Mouse (Mus musculus) ES-E14 (cell line): ENCODE results near the gene Btn2a2. TPM values are rescaled to one million over a fixed set of nuclear protein-coding genes. Genes with fewer than 3 reads are reported as not detected.

Source experiments
- DNase-seq: peaks from one replicate; pipeline ENCODE4 v3.0.0-alpha.2; 2013; ENCODE audit warnings: low read depth, low spot score
- H3K27ac ChIP-seq: 2 replicates; pipeline ENCODE4 v1.5.1; 2012; ENCODE audit warnings: low read depth, mild to moderate bottlenecking, low read length, moderate library complexity, mixed read lengths; ENCODE audit not compliant: poor library complexity, insufficient read depth, severe bottlenecking
- H3K36me3 ChIP-seq: 2 replicates; pipeline ENCODE4 v1.6.1; 2012; ENCODE audit warnings: mild to moderate bottlenecking, low read length, moderate library complexity, mixed read lengths; ENCODE audit not compliant: control insufficient read depth, poor library complexity, insufficient read depth, severe bottlenecking
- H3K4me1 ChIP-seq, 2 experiments: fragments of 150-350 bp in 1 of 2; sonication (generic) in 1 of 2; 2 replicates each; pipeline ENCODE4 v1.6.1; 2012; ENCODE audit warnings: low read length in 2 of 2, mild to moderate bottlenecking in 1 of 2, mixed read lengths in 1 of 2; ENCODE audit not compliant: control insufficient read depth in 2 of 2, insufficient read depth in 2 of 2, poor library complexity in 1 of 2
- H3K4me3 ChIP-seq, 2 experiments: fragments of 150-350 bp in 1 of 2; sonication (generic) in 1 of 2; 2 replicates each; pipeline ENCODE4 v1.5.1; 2012; ENCODE audit warnings: low read length in 2 of 2, low read depth in 1 of 2, mild to moderate bottlenecking in 1 of 2, mixed read lengths in 1 of 2; ENCODE audit not compliant: insufficient read depth in 1 of 2, poor library complexity in 1 of 2, severe bottlenecking in 1 of 2
- H3K9ac ChIP-seq: 2 replicates; pipeline ENCODE4 v1.6.1; 2012; ENCODE audit warnings: low read depth, mild to moderate bottlenecking, low read length, mixed read lengths; ENCODE audit not compliant: poor library complexity, insufficient read depth, severe bottlenecking
- H3K9me3 ChIP-seq: fragments of 150-350 bp; sonication (generic); 2 replicates; pipeline ENCODE4 v1.6.1; 2012; ENCODE audit warnings: low read depth, mild to moderate bottlenecking, low read length; ENCODE audit not compliant: control insufficient read depth, insufficient read depth
- CHD2 ChIP-seq: IDR thresholded peaks from 2 replicates; pipeline ENCODE4 v1.6.1; 2014; ENCODE audit warnings: mild to moderate bottlenecking, low read depth, low read length, inconsistent platforms
- HCFC1 ChIP-seq: IDR thresholded peaks from 2 replicates; pipeline ENCODE4 v1.6.1; 2012; ENCODE audit warnings: low read length, inconsistent platforms, borderline replicate concordance; ENCODE audit not compliant: insufficient read depth
- MAFK ChIP-seq: IDR thresholded peaks from 2 replicates; pipeline ENCODE4 v1.6.1; 2014; ENCODE audit warnings: mild to moderate bottlenecking, low read depth, low read length, inconsistent platforms; ENCODE audit not compliant: insufficient read depth
- ZC3H11A ChIP-seq: IDR thresholded peaks from 2 replicates; pipeline ENCODE4 v1.6.1; 2012; ENCODE audit warnings: low read depth, mild to moderate bottlenecking, inconsistent platforms, low read length, borderline replicate concordance
- ZNF384 ChIP-seq: IDR thresholded peaks from 2 replicates; pipeline ENCODE4 v1.6.1; 2012; ENCODE audit warnings: low read depth, low read length, inconsistent platforms
- in situ Hi-C, 2 experiments: fragments of 600-800 bp; cut with MboI; formaldehyde crosslinking; loops; one replicate each; pipeline ENCODE4 v1.15.1; 2025; ENCODE audit warnings: low sequenced_read_pairs in 2 of 2, inconsistent platforms in 1 of 2; ENCODE audit not compliant: unreplicated experiment in 2 of 2
- total RNA-seq: library from RNA; depleted of rRNA; stranded (reverse); fragments of 300-350 nt; gene quantifications from 2 replicates; pipeline ENCODE4 v1.2.3, GENCODE M21; 2012

The Btn2a2 gene
- total RNA-seq, 1 experiment, result 1.5 TPM

DNA sequence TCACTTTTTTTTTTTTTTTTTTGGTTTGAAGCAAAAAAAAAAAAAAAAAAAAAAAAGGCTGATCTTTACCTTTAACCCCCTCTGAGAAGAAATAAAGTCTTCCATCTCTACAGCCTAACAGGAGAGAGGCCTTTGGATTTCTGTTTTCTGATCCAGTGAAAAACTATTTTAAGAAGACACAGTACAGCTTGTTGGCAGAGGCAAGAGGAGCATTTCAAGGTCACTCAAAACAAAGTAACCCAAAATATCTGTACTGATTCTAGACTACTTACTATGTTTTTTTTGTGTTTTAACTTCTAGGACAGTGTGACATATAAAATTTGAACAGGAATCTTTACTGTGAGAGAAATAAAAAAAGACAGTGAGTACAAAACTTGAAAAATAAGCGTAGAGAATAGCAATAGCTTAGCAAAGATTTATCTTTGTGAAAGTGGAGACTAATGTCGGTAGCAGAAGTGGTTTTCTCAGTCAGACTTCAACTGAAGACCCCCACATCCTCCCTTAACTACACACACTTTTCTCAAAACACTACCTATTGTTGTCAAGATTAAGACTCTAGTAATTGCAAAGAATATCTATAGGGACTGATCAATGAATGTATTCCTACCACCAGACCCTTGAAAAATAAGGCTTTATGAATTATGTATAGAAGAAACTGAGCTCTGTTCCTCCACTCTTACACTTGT lies 41.0 kb upstream of the Btn2a2 start:
- no peaks in the 10 kb centered on the region for H3K36me3 ChIP-seq
- DNase-seq, result no peak
- in situ Hi-C loops, result loop anchor here (10.0 to 25.0 kb wide), 2 partner anchors 1492 to 1605 kb away; partner anchors contain the start of genes Hist1h2ag (in 1 of the 2), Hist1h2ah (in 1 of the 2), Hist1h2bj (in 1 of the 2) and Hist1h2bk (in 1 of the 2)
- peaks cover 0 to 2% of the 10 kb centered on the region in 2 experiments; a peak in 1 of 4 replicates for H3K4me1 ChIP-seq
- peak overlapping the region; percentile 25 to 61; a peak in 2 of 4 replicates for H3K4me3 ChIP-seq
- H3K27ac ChIP-seq, result no peak overlapping the region
- TF ChIP-seq ZC3H11A, result no peak
- no peak for TF ChIP-seq MAFK
- no peak; the same call in 1 of the 2 replicates for TF ChIP-seq ZNF384
- no peak for TF ChIP-seq CHD2
- no peak for TF ChIP-seq HCFC1
- H3K9me3 ChIP-seq, result no peaks in the 10 kb centered on the region
- H3K9ac ChIP-seq, result no peak overlapping the region

DNA sequence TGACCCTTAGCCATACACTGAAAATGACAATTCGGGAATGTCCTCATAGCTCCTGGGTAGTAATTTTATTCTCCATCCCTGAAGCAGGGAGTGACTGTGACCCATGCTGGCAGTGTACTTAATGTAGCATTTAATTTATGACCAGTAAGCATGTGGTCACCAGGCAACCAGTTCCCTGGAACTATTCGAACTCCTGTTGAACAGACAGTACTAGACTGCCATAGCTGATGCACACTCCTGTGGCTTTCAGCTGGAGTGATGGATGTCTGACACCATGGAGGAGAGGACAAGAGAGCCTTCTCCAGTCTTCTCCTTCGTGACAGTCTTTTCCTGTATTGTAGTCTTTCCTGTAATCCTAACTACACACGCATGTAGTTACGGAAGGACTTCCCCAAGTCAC lies 40.3 kb upstream of the Btn2a2 start:
- Histone ChIP-seq H3K27ac (no peak overlapping the region), H3K9ac (no peak overlapping the region)

DNA sequence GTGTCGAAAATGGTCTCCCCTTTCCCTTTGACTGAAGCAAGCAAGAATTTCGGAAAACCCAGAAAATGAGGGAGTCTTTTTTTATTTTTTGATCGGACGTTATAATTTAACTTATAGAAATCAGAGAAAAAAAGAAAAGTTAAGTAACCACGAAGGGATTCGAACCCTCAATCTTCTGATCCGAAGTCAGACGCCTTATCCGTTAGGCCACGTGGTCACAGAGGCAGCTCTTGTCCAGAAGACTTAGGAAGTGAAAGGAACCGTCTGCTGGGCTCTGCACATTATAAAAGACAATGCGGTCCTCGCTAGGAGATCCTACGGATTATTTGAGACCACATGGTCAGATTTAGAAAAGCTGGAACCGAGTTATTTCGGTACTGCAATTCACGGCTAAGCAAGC lies 37.7 kb upstream of the Btn2a2 start:
- in situ Hi-C loops, result loop anchor here (10.0 to 25.0 kb wide), 2 partner anchors 1489 to 1602 kb away; partner anchors contain the start of genes Hist1h2ag (in 1 of the 2), Hist1h2ah (in 1 of the 2), Hist1h2bj (in 1 of the 2) and Hist1h2bk (in 1 of the 2)
- H3K27ac ChIP-seq, result no peak overlapping the region
- no peak for DNase-seq
- no peaks in the 10 kb centered on the region; a peak in 1 of 4 replicates for H3K4me1 ChIP-seq
- H3K9ac ChIP-seq, result peak overlapping the region; percentile 64; the same call in 1 of the 2 replicates
- H3K4me3 ChIP-seq, result peak overlapping the region; percentile 60 to 64
- H3K36me3 ChIP-seq, result no peaks in the 10 kb centered on the region
- no peaks in the 10 kb centered on the region for H3K9me3 ChIP-seq
- TF ChIP-seq HCFC1 (no peak), MAFK (peak; percentile 84), ZNF384 (0 out of 2 replicates have a peak, but pooled peaks have one; percentile 54), ZC3H11A (no peak), CHD2 (no peak)

More for the DNA sequence above, 40.3 kb upstream of the Btn2a2 start:
- Histone ChIP-seq H3K4me1 (peaks cover 0 to 2% of the 10 kb centered on the region in 2 experiments; a peak in 1 of 4 replicates), H3K9me3 (no peaks in the 10 kb centered on the region), H3K36me3 (no peaks in the 10 kb centered on the region), H3K4me3 (no peak overlapping the region)
- in situ Hi-C loops, result loop anchor here (10.0 to 25.0 kb wide), 2 partner anchors 1492 to 1604 kb away; partner anchors contain the start of genes Hist1h2ag (in 1 of the 2), Hist1h2ah (in 1 of the 2), Hist1h2bj (in 1 of the 2) and Hist1h2bk (in 1 of the 2)
- TF ChIP-seq ZNF384 (no peak), HCFC1 (no peak), ZC3H11A (no peak), MAFK (no peak), CHD2 (no peak)
- no peak for DNase-seq

DNA sequence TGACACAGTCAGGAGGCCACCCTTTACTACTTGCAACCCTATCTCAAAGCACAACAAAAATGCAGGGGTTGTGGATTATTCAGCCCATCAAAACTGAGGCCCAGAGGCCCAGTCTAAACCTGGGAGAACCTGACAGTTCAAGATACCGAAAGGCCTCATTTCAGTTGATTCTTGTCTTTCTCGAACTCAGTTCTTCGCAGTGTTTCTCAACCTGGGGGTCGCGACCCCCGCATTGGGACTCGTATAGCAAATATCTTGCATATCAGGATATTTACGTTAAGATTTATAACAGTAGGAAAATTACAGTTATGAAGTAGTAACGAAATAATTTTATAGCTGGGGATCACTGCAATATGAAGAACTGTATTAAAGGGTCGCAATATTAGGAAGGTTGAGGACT lies 37.2 kb upstream of the Btn2a2 start:
- in situ Hi-C loops, result loop anchor here (10.0 to 25.0 kb wide), 2 partner anchors 1489 to 1601 kb away; partner anchors contain the start of genes Hist1h2ag (in 1 of the 2), Hist1h2ah (in 1 of the 2), Hist1h2bj (in 1 of the 2) and Hist1h2bk (in 1 of the 2)
- Histone ChIP-seq H3K27ac (no peak overlapping the region), H3K4me3 (peak overlapping the region; percentile 53 to 60), H3K4me1 (no peaks in the 10 kb centered on the region; a peak in 1 of 4 replicates), H3K9me3 (no peaks in the 10 kb centered on the region), H3K36me3 (no peaks in the 10 kb centered on the region), H3K9ac (no peak overlapping the region)
- no peak for TF ChIP-seq HCFC1
- peak; percentile 97 for TF ChIP-seq CHD2
- DNase-seq, result no peak
